Mouse (Mus musculus): ENCODE results near the gene Gm11437. TPM values are rescaled to one million over a fixed set of nuclear protein-coding genes. Genes with fewer than 3 reads are reported as not detected.

Gene Gm11437
- total and polyA plus RNA-seq, 2 experiments, result 3.0 to 11.6 TPM

DNA sequence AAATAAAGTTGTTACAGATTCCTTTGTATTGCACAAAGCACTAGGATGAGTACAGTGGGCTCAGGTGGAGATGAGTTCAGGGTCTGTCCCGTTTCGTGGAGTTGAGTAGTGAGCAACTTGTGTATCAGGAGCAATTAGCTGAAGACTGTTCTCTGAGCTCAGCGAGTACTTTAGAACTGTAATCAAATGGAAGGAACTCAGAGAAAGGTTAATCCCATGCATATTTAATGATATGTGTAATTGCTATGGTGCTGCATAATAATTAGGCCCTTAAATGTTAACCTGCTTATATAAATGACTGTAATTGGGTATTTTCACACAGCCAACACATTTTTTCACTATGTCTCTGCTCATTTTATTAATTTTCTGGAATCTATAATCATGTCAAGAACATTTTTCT, 30.8 kb downstream of the Gm11437 start:
- DNase-seq (ENCODE audit: extremely low read depth, low read depth, low spot score), result no peak
- TF ChIP-seq CTCF (IDR thresholded peaks at IDR 0.05; ENCODE audit: low read depth, low read length) (no peak), POLR2A (IDR thresholded peaks at IDR 0.05; ENCODE audit: extremely low read depth, insufficient read depth, low read length) (no peak)
- H3K36me3 ChIP-seq (ENCODE audit: control insufficient read depth, insufficient read depth, low read length), result no peaks in the 10 kb centered on the region

DNA sequence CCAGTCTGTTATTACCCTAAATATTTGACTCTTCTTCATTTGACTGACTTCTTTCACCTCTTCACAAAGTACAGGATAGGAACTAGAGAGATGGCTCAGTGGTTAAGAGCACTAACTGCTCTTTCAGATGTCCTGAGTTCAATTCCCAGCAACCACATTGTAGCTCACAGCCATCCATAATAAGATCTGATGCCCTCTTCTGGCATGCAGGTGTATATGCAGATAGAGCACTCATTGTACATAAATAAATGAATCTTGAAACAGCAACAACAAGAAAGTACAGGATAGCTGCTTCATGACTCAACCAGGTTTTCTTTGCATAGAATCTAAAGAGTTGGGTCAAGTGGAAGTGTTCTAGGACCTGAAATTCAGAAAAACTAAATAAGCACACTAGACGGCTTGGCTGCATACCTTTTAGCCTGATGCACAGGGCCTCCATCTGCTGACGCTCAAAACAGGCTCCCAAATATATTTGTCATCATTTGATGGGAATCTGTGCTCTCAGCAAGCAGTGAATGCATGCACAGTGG, 32.9 kb downstream of the Gm11437 start:
- H3K27me3 ChIP-seq (ENCODE audit: control insufficient read depth, insufficient read depth, low read length), result no peaks in the 10 kb centered on the region
- TF ChIP-seq POLR2A (IDR thresholded peaks at IDR 0.05; ENCODE audit: extremely low read depth, insufficient read depth, low read length) (no peak), CTCF (IDR thresholded peaks at IDR 0.05; ENCODE audit: low read depth, low read length) (0 out of 2 replicates have a peak, but pooled peaks have one; percentile 6)
- 97% methylated on average over 2 of the region's 2 CpGs for WGBS
- H3K36me3 ChIP-seq (ENCODE audit: control insufficient read depth, insufficient read depth, low read length), result no peaks in the 10 kb centered on the region
- H3K9ac ChIP-seq (ENCODE audit: low read depth, low read length), result no peak overlapping the region
- H3K4me3 ChIP-seq (ENCODE audit: insufficient read depth, low read depth, low read length), result no peak overlapping the region
- H3K27ac ChIP-seq (replicated peaks; ENCODE audit: insufficient read depth, low read depth, low read length), result no peak overlapping the region
- DNase-seq (ENCODE audit: extremely low read depth, low read depth, low spot score), result peak; percentile 10
- no peaks in the 10 kb centered on the region for H3K79me2 ChIP-seq (ENCODE audit: control insufficient read depth, insufficient read depth, low read length)
- no peaks in the 10 kb centered on the region; the same call in 1 of the 2 replicates for H3K4me1 ChIP-seq (ENCODE audit: control insufficient read depth, insufficient read depth, low read length)

More for the DNA sequence above, 30.8 kb downstream of the Gm11437 start:
- no peak overlapping the region for H3K4me3 ChIP-seq (ENCODE audit: insufficient read depth, low read depth, low read length)
- WGBS, result 93% methylated on average over 3 of the region's 3 CpGs
- H3K9ac ChIP-seq (ENCODE audit: low read depth, low read length), result no peak overlapping the region
- H3K79me2 ChIP-seq (ENCODE audit: control insufficient read depth, insufficient read depth, low read length), result no peaks in the 10 kb centered on the region
- H3K27ac ChIP-seq (replicated peaks; ENCODE audit: insufficient read depth, low read depth, low read length), result no peak overlapping the region
- H3K4me1 ChIP-seq (ENCODE audit: control insufficient read depth, insufficient read depth, low read length), result no peaks in the 10 kb centered on the region
- H3K27me3 ChIP-seq (ENCODE audit: control insufficient read depth, insufficient read depth, low read length), result no peaks in the 10 kb centered on the region

DNA sequence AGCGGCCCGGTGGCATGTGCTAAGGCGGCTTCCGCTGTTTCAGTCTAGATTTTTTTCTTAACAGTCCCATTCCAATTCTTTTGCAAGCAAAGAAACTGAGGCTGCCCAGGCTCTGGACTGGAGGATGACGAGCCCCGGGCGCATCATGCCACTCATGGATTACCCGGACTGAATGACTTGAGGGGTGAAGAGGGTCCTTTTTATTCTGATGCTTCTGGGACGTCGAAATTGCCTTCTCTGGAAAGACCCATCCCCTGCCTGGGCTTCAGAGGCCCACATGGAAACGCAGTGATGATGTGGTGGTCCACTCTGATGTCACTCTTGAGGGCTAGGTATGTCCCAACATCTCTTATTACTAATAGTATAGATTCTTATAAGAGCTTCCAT, 37.5 kb downstream of the Gm11437 start:
- Histone ChIP-seq H3K79me2 (ENCODE audit: control insufficient read depth, insufficient read depth, low read length) (no peaks in the 10 kb centered on the region), H3K4me1 (ENCODE audit: control insufficient read depth, insufficient read depth, low read length) (no peaks in the 10 kb centered on the region; the same call in 1 of the 2 replicates), H3K27ac (replicated peaks; ENCODE audit: insufficient read depth, low read depth, low read length) (no peak overlapping the region), H3K36me3 (ENCODE audit: control insufficient read depth, insufficient read depth, low read length) (peaks cover 16% of the 10 kb centered on the region), H3K27me3 (ENCODE audit: control insufficient read depth, insufficient read depth, low read length) (no peaks in the 10 kb centered on the region), H3K4me3 (ENCODE audit: insufficient read depth, low read depth, low read length) (peak overlapping the region; percentile 73), H3K9ac (ENCODE audit: low read depth, low read length) (no peak overlapping the region)
- DNase-seq (ENCODE audit: extremely low read depth, low read depth, low spot score), result no peak
- WGBS, result 8% methylated on average over 11 of the region's 11 CpGs
- no peak for TF ChIP-seq POLR2A (IDR thresholded peaks at IDR 0.05; ENCODE audit: extremely low read depth, insufficient read depth, low read length)
- no peak for TF ChIP-seq CTCF (IDR thresholded peaks at IDR 0.05; ENCODE audit: low read depth, low read length)

DNA sequence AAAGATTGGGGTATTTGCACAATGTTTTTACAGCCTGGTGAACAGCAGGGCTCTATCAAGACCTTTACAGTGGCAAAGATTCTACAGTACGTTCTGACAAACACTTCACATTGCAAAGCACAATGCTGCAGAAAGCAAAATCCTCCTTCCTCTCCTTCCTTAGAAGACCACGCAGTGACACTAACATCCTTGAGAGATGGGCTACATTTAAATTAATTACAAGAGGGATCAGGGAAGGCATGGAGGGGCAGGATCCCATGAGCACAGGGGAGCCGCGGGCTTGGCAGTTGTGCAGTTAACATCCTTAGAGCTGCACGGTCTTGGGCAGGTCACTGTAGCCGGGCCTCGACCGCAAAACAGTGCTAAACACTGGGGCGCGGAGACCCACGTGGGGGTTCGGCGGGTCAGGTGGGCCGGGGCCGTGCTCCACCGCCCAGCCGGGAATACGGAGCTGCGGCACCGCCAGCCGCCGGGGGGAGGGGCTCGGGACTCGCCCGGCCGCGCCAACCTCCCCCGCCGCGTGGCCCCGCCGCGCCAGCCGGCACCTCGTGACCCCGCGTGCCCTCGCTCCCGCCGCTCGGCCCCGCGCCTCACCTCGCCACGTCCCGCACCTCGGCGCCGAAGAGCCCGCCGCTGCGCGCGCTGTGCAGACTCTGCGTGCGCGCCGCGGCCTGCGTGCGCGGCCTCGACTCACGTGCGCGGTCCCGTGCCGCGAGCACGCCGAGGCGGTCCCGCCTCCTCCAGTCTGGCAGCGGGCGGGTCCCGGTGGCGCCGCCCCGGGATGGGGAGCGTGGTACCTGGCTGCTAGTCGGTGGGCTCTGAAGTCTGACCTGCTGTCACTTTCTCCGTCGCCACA, 38.1 kb downstream of the Gm11437 start, which contains the start of the genes Tada2a and Acaca:
Gene Tada2a, minus strand, starts transcription at position 658 of the 856 bp plus-strand sequence.
Gene Acaca, plus strand, starts transcription at position 730 of the 856 bp plus-strand sequence.
- H3K27ac ChIP-seq (replicated peaks; ENCODE audit: insufficient read depth, low read depth, low read length), result no peak within 1 kb of the TSS
- DNase-seq (ENCODE audit: extremely low read depth, low read depth, low spot score), result peak; percentile 28
- peaks cover 16% of the 10 kb centered on the region for H3K36me3 ChIP-seq (ENCODE audit: control insufficient read depth, insufficient read depth, low read length)
- under 1% methylated on average over 83 of the region's 83 CpGs for WGBS
- TF ChIP-seq POLR2A (IDR thresholded peaks at IDR 0.05; ENCODE audit: extremely low read depth, insufficient read depth, low read length) (no peak), CTCF (IDR thresholded peaks at IDR 0.05; ENCODE audit: low read depth, low read length) (no peak)
- no peaks in the 10 kb centered on the region for H3K27me3 ChIP-seq (ENCODE audit: control insufficient read depth, insufficient read depth, low read length)
- no peaks in the 10 kb centered on the region; the same call in 1 of the 2 replicates for H3K4me1 ChIP-seq (ENCODE audit: control insufficient read depth, insufficient read depth, low read length)
- peak within 1 kb of the TSS; percentile 73 for H3K4me3 ChIP-seq (ENCODE audit: insufficient read depth, low read depth, low read length)
- no peaks in the 10 kb centered on the region for H3K79me2 ChIP-seq (ENCODE audit: control insufficient read depth, insufficient read depth, low read length)
- H3K9ac ChIP-seq (ENCODE audit: low read depth, low read length), result peak within 1 kb of the TSS; percentile 89

DNA sequence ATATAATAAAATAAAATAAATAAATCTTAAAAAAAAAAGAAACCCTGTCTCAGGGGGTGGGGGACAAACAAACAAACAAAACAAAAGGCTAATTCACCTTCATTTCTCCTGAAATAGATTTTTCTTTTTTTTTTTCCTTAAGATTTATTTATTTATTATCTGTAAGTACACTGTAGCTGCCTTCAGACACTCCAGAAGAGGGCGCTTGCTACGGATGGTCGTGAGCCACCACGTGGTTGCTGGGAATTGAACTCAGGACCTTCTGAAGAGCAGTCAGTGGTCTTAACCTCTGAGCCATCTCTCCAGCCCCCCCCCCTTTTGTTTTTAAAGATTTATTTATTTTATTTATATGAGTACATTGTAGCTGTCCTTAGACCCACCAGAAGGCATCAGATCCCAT, 39.3 kb downstream of the Gm11437 start:
- H3K9ac ChIP-seq (ENCODE audit: low read depth, low read length), result no peak overlapping the region
- TF ChIP-seq POLR2A (IDR thresholded peaks at IDR 0.05; ENCODE audit: extremely low read depth, insufficient read depth, low read length), result no peak
- TF ChIP-seq CTCF (IDR thresholded peaks at IDR 0.05; ENCODE audit: low read depth, low read length), result no peak
- no peaks in the 10 kb centered on the region for H3K79me2 ChIP-seq (ENCODE audit: control insufficient read depth, insufficient read depth, low read length)
- H3K4me1 ChIP-seq (ENCODE audit: control insufficient read depth, insufficient read depth, low read length), result no peaks in the 10 kb centered on the region; the same call in 1 of the 2 replicates
- no peaks in the 10 kb centered on the region for H3K27me3 ChIP-seq (ENCODE audit: control insufficient read depth, insufficient read depth, low read length)
- no peak overlapping the region for H3K4me3 ChIP-seq (ENCODE audit: insufficient read depth, low read depth, low read length)
- peaks cover 16% of the 10 kb centered on the region for H3K36me3 ChIP-seq (ENCODE audit: control insufficient read depth, insufficient read depth, low read length)
- no peak overlapping the region for H3K27ac ChIP-seq (replicated peaks; ENCODE audit: insufficient read depth, low read depth, low read length)
- 78% methylated on average over 4 of the region's 4 CpGs for WGBS
- no peak for DNase-seq (ENCODE audit: extremely low read depth, low read depth, low spot score)
